Mouse (Mus musculus): ENCODE results near the gene Sinhcaf. TPM values are rescaled to one million over a fixed set of nuclear protein-coding genes. Genes with fewer than 3 reads are reported as not detected.

Gene Sinhcaf
- polyA plus RNA-seq, 2 experiments, result 28.3 to 69.9 TPM

DNA sequence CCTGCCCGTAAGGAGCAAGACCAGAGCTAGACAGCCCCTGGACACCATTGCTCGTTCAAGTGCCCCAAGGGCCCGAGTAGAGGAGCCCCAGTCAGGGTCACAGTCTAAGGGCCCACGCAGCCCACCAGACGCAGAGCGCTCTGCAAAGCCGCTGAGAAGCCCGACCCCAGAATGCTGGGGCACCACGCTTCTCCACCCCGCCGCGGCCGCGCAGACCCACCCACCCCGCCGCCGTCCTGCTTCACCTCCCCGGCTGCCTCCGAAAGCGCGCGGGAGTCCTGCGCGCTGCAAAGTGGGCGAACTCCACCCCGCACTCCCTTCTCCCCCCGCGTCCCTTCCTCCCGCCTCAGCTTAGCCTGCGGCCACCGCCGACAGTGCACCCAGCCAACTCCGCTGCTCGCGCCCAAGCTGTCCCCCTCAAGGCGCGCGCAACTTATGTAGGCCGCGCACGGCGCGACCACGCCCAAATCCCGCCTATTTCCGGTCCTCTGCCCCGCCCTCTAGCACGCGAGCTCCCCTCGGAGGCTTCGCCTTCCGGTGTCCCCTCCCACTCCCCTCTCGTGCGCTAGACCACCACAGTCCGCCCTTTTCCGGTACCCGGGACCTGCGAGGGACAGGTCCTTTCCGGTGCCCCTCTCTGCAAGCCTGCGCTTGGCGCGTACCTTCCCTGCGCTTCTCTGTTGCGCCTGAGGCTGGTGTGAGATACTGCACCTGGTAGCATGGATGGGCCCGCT, 50.3 kb downstream of the Sinhcaf start, which contains the start of gene Caprin2:
Gene Caprin2 (minus strand): TSS at position 465 of the 734 bp plus-strand sequence.
- H3K36me3 ChIP-seq (ENCODE audit: control insufficient read depth, insufficient read depth, low read length), result no peaks in the 10 kb centered on the region
- WGBS, result 0% methylated on average over 38 of the region's 65 CpGs
- peak; percentile 94 for DNase-seq (ENCODE audit: low spot score)
- peak within 1 kb of the TSS; percentile 80 for H3K27ac ChIP-seq (replicated peaks; ENCODE audit: low read depth, low read length)
- H3K9ac ChIP-seq (ENCODE audit: low read depth, low read length, severe bottlenecking), result peak within 1 kb of the TSS; percentile 80
- peak; percentile 90; the same call in 1 of the 2 replicates for TF ChIP-seq POLR2A (IDR thresholded peaks at IDR 0.05; ENCODE audit: borderline replicate concordance, extremely low read depth, insufficient read depth, insufficient read length)
- H3K4me2 ChIP-seq (replicated peaks; ENCODE audit: low read depth, low read length, severe bottlenecking), result peak within 1 kb of the TSS; percentile 82
- H3K9me3 ChIP-seq (ENCODE audit: control insufficient read depth, low read length), result no peaks in the 10 kb centered on the region
- H3K4me1 ChIP-seq (ENCODE audit: control insufficient read depth, insufficient read depth, low read length), result 0 out of 2 replicates have a peak, but pooled peaks cover 6% of the 10 kb centered on the region
- peak; percentile 97 for ATAC-seq (ENCODE audit: low FRiP score, low read depth)
- H3K4me3 ChIP-seq (replicated peaks; ENCODE audit: low read length), result peak within 1 kb of the TSS; percentile 74
- H3K27me3 ChIP-seq (ENCODE audit: control insufficient read depth, insufficient read depth, low read length), result no peaks in the 10 kb centered on the region

DNA sequence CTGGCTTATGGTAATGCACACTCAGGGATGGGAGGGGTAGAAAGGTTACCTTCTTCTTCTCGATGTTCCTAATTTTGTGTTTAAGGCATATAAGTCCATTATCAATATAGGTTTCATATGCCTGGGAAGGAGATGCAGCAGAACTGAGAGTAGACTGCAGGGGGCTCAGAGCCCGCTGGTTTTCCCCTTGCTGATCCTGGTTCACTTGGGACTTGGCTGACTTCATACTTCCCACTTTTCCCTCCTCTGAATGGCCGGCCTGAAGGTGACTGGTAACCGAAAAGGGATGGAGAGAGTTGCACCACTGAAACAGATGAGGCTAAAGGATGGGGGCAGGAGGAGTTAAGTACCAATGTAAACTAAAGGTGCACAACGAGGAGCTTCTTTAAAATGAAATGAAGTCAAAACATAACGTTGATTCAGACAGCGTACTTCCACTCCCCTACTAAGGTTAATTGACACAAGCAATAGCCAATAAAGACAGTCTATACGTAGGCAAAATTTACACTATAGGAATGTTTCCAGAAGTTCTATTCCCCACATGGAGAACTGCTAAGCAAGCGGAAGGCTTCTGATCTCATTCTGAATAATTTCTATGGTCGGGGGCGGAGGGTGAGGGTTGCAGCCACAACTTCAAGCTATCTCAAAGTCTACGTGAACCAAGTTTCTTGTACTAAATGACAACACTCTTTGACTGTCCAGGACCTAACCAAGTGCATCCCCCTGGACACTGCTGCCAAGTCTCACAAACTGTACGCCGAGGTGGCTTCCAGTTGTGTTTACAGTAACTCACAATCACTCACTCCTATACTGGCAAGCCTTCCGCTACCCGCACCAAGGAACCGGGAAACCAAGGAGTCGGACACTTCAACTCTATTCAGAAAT, 51.1 kb downstream of the Sinhcaf start:
- ATAC-seq (ENCODE audit: low FRiP score, low read depth) (no peak), DNase-seq (ENCODE audit: low spot score) (peak; percentile 28)
- WGBS, result 8% methylated on average over 18 of the region's 18 CpGs
- Histone ChIP-seq H3K4me3 (replicated peaks; ENCODE audit: low read length) (peak overlapping the region; percentile 74), H3K27me3 (ENCODE audit: control insufficient read depth, insufficient read depth, low read length) (no peaks in the 10 kb centered on the region), H3K9ac (ENCODE audit: low read depth, low read length, severe bottlenecking) (peak overlapping the region; percentile 80), H3K9me3 (ENCODE audit: control insufficient read depth, low read length) (no peaks in the 10 kb centered on the region), H3K27ac (replicated peaks; ENCODE audit: low read depth, low read length) (peak overlapping the region; percentile 80), H3K4me1 (ENCODE audit: control insufficient read depth, insufficient read depth, low read length) (0 out of 2 replicates have a peak, but pooled peaks cover 6% of the 10 kb centered on the region), H3K36me3 (ENCODE audit: control insufficient read depth, insufficient read depth, low read length) (no peaks in the 10 kb centered on the region), H3K4me2 (replicated peaks; ENCODE audit: low read depth, low read length, severe bottlenecking) (peak overlapping the region; percentile 82)
- no peak for TF ChIP-seq POLR2A (IDR thresholded peaks at IDR 0.05; ENCODE audit: borderline replicate concordance, extremely low read depth, insufficient read depth, insufficient read length)

DNA sequence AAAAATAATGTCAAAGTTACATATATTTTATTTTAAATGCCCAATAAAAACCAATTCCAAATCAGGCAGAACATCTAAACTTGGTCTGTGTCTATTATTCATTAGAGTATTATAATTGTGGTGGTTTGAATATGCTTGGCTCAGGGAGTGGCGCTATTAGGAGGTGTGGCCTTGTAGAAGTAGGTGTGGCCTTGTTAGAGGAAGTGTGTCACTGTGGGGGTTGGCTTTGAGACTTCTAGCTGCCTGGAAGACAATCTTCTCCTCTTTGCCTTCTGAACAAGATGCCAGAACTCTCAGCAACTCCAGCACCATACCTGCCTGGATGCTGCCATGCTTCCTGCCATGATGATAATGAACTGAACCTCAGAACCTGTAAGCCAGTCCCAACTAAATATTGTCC, 72.4 kb downstream of the Sinhcaf start:
- TF ChIP-seq POLR2A (IDR thresholded peaks at IDR 0.05; ENCODE audit: borderline replicate concordance, extremely low read depth, insufficient read depth, insufficient read length), result no peak
- Histone ChIP-seq H3K9me3 (ENCODE audit: control insufficient read depth, low read length) (no peaks in the 10 kb centered on the region), H3K4me3 (replicated peaks; ENCODE audit: low read length) (no peak overlapping the region), H3K4me2 (replicated peaks; ENCODE audit: low read depth, low read length, severe bottlenecking) (no peak overlapping the region), H3K4me1 (ENCODE audit: control insufficient read depth, insufficient read depth, low read length) (no peaks in the 10 kb centered on the region), H3K9ac (ENCODE audit: low read depth, low read length, severe bottlenecking) (no peak overlapping the region), H3K27me3 (ENCODE audit: control insufficient read depth, insufficient read depth, low read length) (no peaks in the 10 kb centered on the region), H3K36me3 (ENCODE audit: control insufficient read depth, insufficient read depth, low read length) (no peaks in the 10 kb centered on the region), H3K27ac (replicated peaks; ENCODE audit: low read depth, low read length) (no peak overlapping the region)
- ATAC-seq (ENCODE audit: low FRiP score, low read depth), result no peak
- DNase-seq (ENCODE audit: low spot score), result no peak
- WGBS, result 89% methylated on average over 1 of the region's 1 CpGs

Other genes starting within 250 kb of the Sinhcaf start
- gene Ipo8, start 115.0 kb downstream of the Sinhcaf start, polyA plus RNA-seq (2012; rRNA removed), result 17.3 and 18.6 TPM in 2 replicates
- gene Ipo8, start 115.0 kb downstream of the Sinhcaf start, polyA plus RNA-seq (2014; fragmentation: Nextera tagmentation; extraction: Ambion mirVana), result 16.8 and 21.0 TPM in 2 replicates
- 32.3 and 33.3 TPM in 2 replicates for gene Caprin2, start 50.2 kb downstream of the Sinhcaf start, polyA plus RNA-seq (2012; rRNA removed)
- gene Caprin2, start 50.2 kb downstream of the Sinhcaf start, polyA plus RNA-seq (2014; fragmentation: Nextera tagmentation; extraction: Ambion mirVana), result 8.9 and 10.5 TPM in 2 replicates
- 4.7 and 4.8 TPM in 2 replicates for gene Dennd5b, start 155.2 kb upstream of the Sinhcaf start, polyA plus RNA-seq (2012; rRNA removed)
- 6.6 and 8.4 TPM in 2 replicates for gene Dennd5b, start 155.2 kb upstream of the Sinhcaf start, polyA plus RNA-seq (2014; fragmentation: Nextera tagmentation; extraction: Ambion mirVana)
- gene Gm10203, start 183.7 kb upstream of the Sinhcaf start, polyA plus RNA-seq (2012; rRNA removed), result not detected in 2 replicates
- not detected in 2 replicates for gene Gm10203, start 183.7 kb upstream of the Sinhcaf start, polyA plus RNA-seq (2014; fragmentation: Nextera tagmentation; extraction: Ambion mirVana)
- 13.5 and 15.0 TPM in 2 replicates for gene Etfbkmt, start 193.4 kb upstream of the Sinhcaf start, polyA plus RNA-seq (2012; rRNA removed)
- 10.4 and 12.1 TPM in 2 replicates for gene Etfbkmt, start 193.4 kb upstream of the Sinhcaf start, polyA plus RNA-seq (2014; fragmentation: Nextera tagmentation; extraction: Ambion mirVana)
- gene Amn1, start 242.2 kb upstream of the Sinhcaf start, polyA plus RNA-seq (2012; rRNA removed), result 22.2 and 23.2 TPM in 2 replicates
- 31.1 and 34.8 TPM in 2 replicates for gene Amn1, start 242.2 kb upstream of the Sinhcaf start, polyA plus RNA-seq (2014; fragmentation: Nextera tagmentation; extraction: Ambion mirVana)